Mouse (Mus musculus): Measurements from ENCODE around the gene Gpr158. TPM values are rescaled to one million over a fixed set of nuclear protein-coding genes. Genes with fewer than 3 reads are reported as not detected.

Gpr158 gene
- total RNA-seq, 2 experiments from 2014 or later = 61.5 to 69.6 TPM

Other genes starting within 250 kb of the Gpr158 start
- gene Enkur, start 162.2 kb upstream of the Gpr158 start, total RNA-seq (2021) = 1 to 10 TPM; 3.8 to 5.5 TPM
- gene Thnsl1, start 161.8 kb upstream of the Gpr158 start, total RNA-seq (2021) = 10 to 100 TPM; 16.7 to 18.6 TPM

Data from left cerebral cortex, postnatal 10 days (tissue).